Mouse (Mus musculus): ENCODE measurements around the gene Dpp6.

GRCm38 (mm10) chr5:27108221-27108620, 291.2 kb downstream of the Dpp6 start:
- TF ChIP-seq POLR2A (IDR thresholded peaks at IDR 0.05; ENCODE audit: extremely low read depth, insufficient read depth, low read length) (no peak), CTCF (IDR thresholded peaks at IDR 0.05; ENCODE audit: extremely low read depth, insufficient read depth, low read length) (peak; percentile 22; the same call in 1 of the 2 replicates)

All from cortical plate, adult 2 months (tissue).